Mouse (Mus musculus): ENCODE data around the gene Endou.

DNA sequence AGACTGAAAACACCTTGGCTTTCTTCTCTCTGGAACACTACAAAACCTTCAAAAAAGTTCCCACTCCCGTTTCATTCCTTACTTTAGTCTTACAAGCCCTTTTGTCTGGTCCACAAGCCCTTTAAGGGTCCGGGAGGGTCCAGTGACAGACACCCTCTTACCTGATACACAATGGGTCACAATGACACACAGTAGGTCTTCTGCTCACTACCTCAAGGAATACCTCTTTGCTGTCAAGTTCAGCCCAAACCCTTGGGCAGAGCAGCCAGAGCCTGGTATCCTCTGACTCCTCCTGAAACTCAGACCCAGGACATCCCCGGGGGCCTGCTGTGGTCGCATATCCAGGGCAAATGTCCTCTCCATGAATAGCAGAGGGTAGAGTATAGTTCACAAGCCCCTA lies 17.8 kb upstream of the Endou start:
- TF ChIP-seq POLR2A (IDR thresholded peaks at IDR 0.05; ENCODE audit: borderline replicate concordance, low read depth, low read length) (no peak), CTCF (IDR thresholded peaks at IDR 0.05; ENCODE audit: low read depth, low read length) (no peak)

All from bone marrow macrophage, adult 2 months (primary cell).